Comparison of ENCODE assay signal across 22 mouse cellular contexts in genomic region chr8:66863761-66864160, GRCm38 (mm10). TPM values are rescaled to one million over a fixed set of nuclear protein-coding genes. Genes with fewer than 3 reads are reported as not detected.
DNase-seq lines count a peak whose midpoint lies in the region; ATAC-seq and TF ChIP-seq lines count a peak whose summit lies in the region.
"Had no signal": no experiment of that assay in that cellular context is flagged by ENCODE, and none has a peak within 500 bp of the region (broad histone marks: within the 10 kb centered on the region; RNA-seq: fewer than 3 reads in every experiment).

No protein-coding gene starts in this region.

- H3K36me3 ChIP-seq in kidney, embryonic 14.5 days (ENCODE audit: control insufficient read depth, insufficient read depth, low read length): no peaks in the 10 kb centered on the region
- peaks cover 13% of the 10 kb centered on the region; the same call in 1 of the 2 replicates for H3K36me3 ChIP-seq in kidney, embryonic 16.5 days (ENCODE audit: insufficient read depth, low read length)
- peaks cover 58% of the 10 kb centered on the region for H3K36me3 ChIP-seq in E14TG2a.4 (ENCODE audit: insufficient read depth, low read length)
- H3K36me3 ChIP-seq: embryonic facial prominence, embryonic 12.5 days had no signal

- no peak for ATAC-seq in kidney, embryonic 14.5 days (ENCODE audit: low FRiP score, low TSS enrichment)
- ATAC-seq in kidney, embryonic 16.5 days (ENCODE audit: low FRiP score, low TSS enrichment): no peak
- ATAC-seq: CD4-positive, CD25-positive, alpha-beta regulatory T cell, adult 4 months; forebrain, embryonic 13.5 days; forebrain, embryonic 15.5 days had no signal

- H3K27me3 ChIP-seq in kidney, embryonic 14.5 days (ENCODE audit: control insufficient read depth, insufficient read depth, low read length): no peaks in the 10 kb centered on the region
- no peaks in the 10 kb centered on the region for H3K27me3 ChIP-seq in kidney, embryonic 16.5 days (ENCODE audit: insufficient read depth, low read length)
- H3K27me3 ChIP-seq in E14TG2a.4 (ENCODE audit: insufficient read depth, low read length): no peaks in the 10 kb centered on the region
- H3K27me3 ChIP-seq: CH12.LX; embryonic facial prominence, embryonic 12.5 days; forebrain, embryonic 13.5 days; forebrain, embryonic 15.5 days had no signal

- no peak overlapping the region for H3K27ac ChIP-seq in kidney, embryonic 14.5 days (ENCODE audit: low read depth, low read length)
- no peak overlapping the region for H3K27ac ChIP-seq in kidney, embryonic 16.5 days (ENCODE audit: low read length)
- H3K27ac ChIP-seq: embryonic facial prominence, embryonic 10.5 days; embryonic facial prominence, embryonic 12.5 days; forebrain, embryonic 13.5 days; forebrain, embryonic 15.5 days had no signal

- H3K4me3 ChIP-seq in kidney, embryonic 14.5 days (ENCODE audit: low read length): no peak overlapping the region
- H3K4me3 ChIP-seq in kidney, embryonic 16.5 days (ENCODE audit: low read length): no peak overlapping the region
- 0 out of 2 replicates have a peak overlapping the region, but pooled peaks have one; percentile 4 for H3K4me3 ChIP-seq in E14TG2a.4 (replicated peaks; ENCODE audit: low read length)
- H3K4me3 ChIP-seq: embryonic facial prominence, embryonic 10.5 days; embryonic facial prominence, embryonic 12.5 days; forebrain, embryonic 13.5 days; forebrain, embryonic 15.5 days had no signal

- WGBS in kidney, embryonic 14.5 days: 97% methylated on average over 3 of the region's 3 CpGs
- 80% methylated on average over 3 of the region's 3 CpGs for WGBS in kidney, embryonic 16.5 days

- H3K9ac ChIP-seq in kidney, embryonic 14.5 days (ENCODE audit: low read depth, low read length): no peak overlapping the region
- H3K9ac ChIP-seq in kidney, embryonic 16.5 days (replicated peaks; ENCODE audit: low read length): no peak overlapping the region
- H3K9ac ChIP-seq: embryonic facial prominence, embryonic 12.5 days; forebrain, embryonic 13.5 days; forebrain, embryonic 15.5 days had no signal

- DNase-seq in kidney, adult 11 months: peak; percentile 10
- DNase-seq in kidney, adult 8-10 months: peak; percentile 26 to 31
- DNase-seq in kidney, adult 18-20 months: no peak
- DNase-seq in kidney, postnatal 36 days: peak; percentile 18 to 19
- DNase-seq: adrenal gland, adult 2 months; adrenal gland, postnatal 14 days; adrenal gland, postnatal 36 days; B cell, adult 2 months; cerebellum, adult 11-12 months; cerebellum, adult 2 months; cerebellum, adult 9-10 months; cerebellum, postnatal 10 days; cerebellum, postnatal 25 days had no signal

- peaks cover 6% of the 10 kb centered on the region; the same call in 1 of the 2 replicates for H3K4me1 ChIP-seq in kidney, embryonic 14.5 days (ENCODE audit: control insufficient read depth, insufficient read depth, low read length)
- H3K4me1 ChIP-seq in kidney, embryonic 16.5 days (ENCODE audit: insufficient read depth, low read length): peaks cover 25% of the 10 kb centered on the region
- peaks cover 79% of the 10 kb centered on the region for H3K4me1 ChIP-seq in E14TG2a.4 (replicated peaks; ENCODE audit: low read depth, low read length)

- H3K4me2 ChIP-seq in kidney, embryonic 14.5 days (replicated peaks; ENCODE audit: low read depth, low read length): no peak overlapping the region
- no peak overlapping the region for H3K4me2 ChIP-seq in kidney, embryonic 16.5 days (replicated peaks; ENCODE audit: low read depth, low read length)
- H3K4me2 ChIP-seq: embryonic facial prominence, embryonic 12.5 days; forebrain, embryonic 13.5 days; forebrain, embryonic 15.5 days had no signal

- TF ChIP-seq CTCF in E14TG2a.4 (conservative IDR thresholded peaks at IDR 0.05; ENCODE audit: low read length): no peak

- H3K9me3 ChIP-seq in kidney, embryonic 14.5 days (ENCODE audit: control insufficient read depth, low read length): no peaks in the 10 kb centered on the region
- H3K9me3 ChIP-seq in kidney, embryonic 16.5 days (ENCODE audit: low read length): no peaks in the 10 kb centered on the region
- H3K9me3 ChIP-seq in E14TG2a.4 (ENCODE audit: low read length): no peaks in the 10 kb centered on the region
- H3K9me3 ChIP-seq: embryonic facial prominence, embryonic 10.5 days; embryonic facial prominence, embryonic 12.5 days; forebrain, embryonic 13.5 days; forebrain, embryonic 15.5 days had no signal

RNA-seq across cellular contexts. Expression of gene Naf1, which starts 3.7 kb away (rescaled TPM):
- 6.1 and 8.3 TPM in 2 replicates for polyA plus RNA-seq in kidney, embryonic 14.5 days (2014; fragmentation: Nextera tagmentation; extraction: Ambion mirVana)
- polyA plus RNA-seq in kidney, embryonic 16.5 days (2015; fragmentation: Nextera tagmentation; extraction: Ambion mirVana): 2.8 and 2.9 TPM in 2 replicates
